Mouse (Mus musculus) kidney, embryonic 14.5 days (tissue): ENCODE data around the gene Arid3a. TPM values are rescaled to one million over a fixed set of nuclear protein-coding genes. Genes with fewer than 3 reads are reported as not detected.
A peak's percentile ranks its signal among the peaks of the same experiment; 100 is the strongest.

Experiments
- ATAC-seq: fragments of 200-750 bp; cut with Nextera tagmentation; 2 replicates; pipeline ENCODE4 v1.8.0; 2017; ENCODE audit warnings: moderate number of reproducible peaks, mild to moderate bottlenecking, moderate TSS enrichment, moderate library complexity; ENCODE audit not compliant: low FRiP score, low TSS enrichment
- H3K27ac ChIP-seq: fragments of 300-500 bp; sonication (generic); 2 replicates; pipeline ENCODE4 v1.5.1; 2014; ENCODE audit warnings: low read depth, mild to moderate bottlenecking, low read length, moderate library complexity, mixed read lengths
- H3K27me3 ChIP-seq: fragments of 300-500 bp; sonication (generic); 2 replicates; pipeline ENCODE4 v1.6.1; 2014; ENCODE audit warnings: mild to moderate bottlenecking, low read length; ENCODE audit not compliant: control insufficient read depth, insufficient read depth
- H3K36me3 ChIP-seq: fragments of 300-500 bp; sonication (generic); 2 replicates; pipeline ENCODE4 v1.6.1; 2014; ENCODE audit warnings: low read length, mixed read lengths; ENCODE audit not compliant: control insufficient read depth, insufficient read depth
- H3K4me1 ChIP-seq: fragments of 300-500 bp; sonication (generic); 2 replicates; pipeline ENCODE4 v1.6.1; 2014; ENCODE audit warnings: low read length, mixed read lengths; ENCODE audit not compliant: control insufficient read depth, insufficient read depth
- H3K4me2 ChIP-seq: fragments of 300-500 bp; sonication (generic); replicated peaks from 2 replicates; pipeline ENCODE4 v1.6.1; 2014; ENCODE audit warnings: low read depth, mild to moderate bottlenecking, low read length
- H3K4me3 ChIP-seq: fragments of 300-500 bp; sonication (generic); 2 replicates; pipeline ENCODE4 v1.5.1; 2014; ENCODE audit warnings: mild to moderate bottlenecking, low read length
- H3K9ac ChIP-seq: fragments of 300-500 bp; sonication (generic); 2 replicates; pipeline ENCODE4 v1.6.1; 2014; ENCODE audit warnings: low read depth, mild to moderate bottlenecking, low read length, moderate library complexity
- H3K9me3 ChIP-seq: fragments of 300-500 bp; sonication (generic); 2 replicates; pipeline ENCODE4 v1.6.1; 2016; ENCODE audit warnings: low read length; ENCODE audit not compliant: control insufficient read depth
- WGBS: fragments of 180-500 bp; shearing (Covaris S2); extraction: QIAGEN DNeasy Blood & Tissue Kit; methylation state at CpG from one replicate; pipeline ENCODE4 v1.1.7; 2014; 5-methylcytosine and 5-hydroxymethylcytosine counted together
- polyA plus RNA-seq: library from polyadenylated mRNA; unstranded; fragments of >200 nt; fragmentation: Nextera tagmentation; extraction: Ambion mirVana; gene quantifications from 2 replicates; pipeline ENCODE4 v1.2.1, GENCODE M21; 2014

The Arid3a gene
- polyA plus RNA-seq, 1 experiment from 2014 or later = 12.3 TPM

DNA sequence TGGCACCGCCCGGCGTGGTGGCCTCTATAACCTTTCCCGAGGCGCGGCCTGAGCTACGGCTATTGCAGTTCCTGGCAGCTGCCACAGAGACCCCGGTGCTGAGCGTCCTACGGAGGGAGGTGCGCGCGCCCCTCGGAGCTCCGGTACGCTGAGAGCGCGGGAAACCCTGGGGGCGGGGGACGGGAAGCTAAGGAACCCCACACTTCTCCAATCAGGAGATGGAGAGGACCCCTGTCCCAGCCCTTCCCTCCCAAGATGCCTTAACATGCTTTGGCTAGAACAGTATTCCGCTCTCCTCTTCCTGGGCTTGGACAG lies 44.3 kb downstream of the Arid3a start:
- ATAC-seq = no peak

DNA sequence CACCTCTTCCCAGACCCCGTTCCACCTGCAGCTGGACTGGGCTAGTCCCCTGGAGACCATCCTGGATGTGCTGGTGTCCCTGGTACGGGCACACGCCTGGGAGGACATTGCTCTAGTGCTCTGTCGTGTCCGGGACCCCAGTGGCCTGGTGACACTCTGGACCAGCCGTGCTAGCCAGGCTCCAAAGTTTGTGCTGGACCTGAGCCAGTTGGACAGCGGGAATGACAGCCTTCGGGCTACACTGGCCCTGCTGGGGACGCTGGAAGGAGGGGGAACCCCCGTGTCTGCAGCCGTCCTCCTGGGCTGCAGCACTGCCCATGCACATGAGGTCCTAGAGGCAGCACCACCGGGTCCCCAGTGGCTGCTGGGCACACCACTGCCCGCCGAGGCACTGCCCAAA lies 46.0 kb downstream of the Arid3a start:
- 0 out of 2 replicates have a peak, but pooled peaks cover 5% of the 10 kb centered on the region for H3K9me3 ChIP-seq
- no peak overlapping the region for H3K4me3 ChIP-seq
- 62% methylated on average over 14 of the region's 14 CpGs for WGBS
- 0 out of 2 replicates have a peak overlapping the region, but pooled peaks have one; percentile 34 for H3K9ac ChIP-seq
- no peak overlapping the region for H3K4me2 ChIP-seq
- H3K27me3 ChIP-seq = peaks cover 15% of the 10 kb centered on the region; the same call in 1 of the 2 replicates
- H3K27ac ChIP-seq = no peak overlapping the region
- H3K36me3 ChIP-seq = peaks cover 33% of the 10 kb centered on the region
- H3K4me1 ChIP-seq = 0 out of 2 replicates have a peak, but pooled peaks cover 7% of the 10 kb centered on the region
- no peak for ATAC-seq

More for the DNA sequence above, 44.3 kb downstream of the Arid3a start:
- Histone ChIP-seq H3K9ac (peak overlapping the region; percentile 40), H3K27ac (no peak overlapping the region), H3K9me3 (no peaks in the 10 kb centered on the region), H3K4me2 (peak overlapping the region; percentile 93), H3K27me3 (peaks cover 15% of the 10 kb centered on the region; the same call in 1 of the 2 replicates), H3K4me1 (0 out of 2 replicates have a peak, but pooled peaks cover 7% of the 10 kb centered on the region), H3K4me3 (peak overlapping the region; percentile 48), H3K36me3 (peaks cover 33% of the 10 kb centered on the region)
- WGBS = 4% methylated on average over 21 of the region's 21 CpGs

DNA sequence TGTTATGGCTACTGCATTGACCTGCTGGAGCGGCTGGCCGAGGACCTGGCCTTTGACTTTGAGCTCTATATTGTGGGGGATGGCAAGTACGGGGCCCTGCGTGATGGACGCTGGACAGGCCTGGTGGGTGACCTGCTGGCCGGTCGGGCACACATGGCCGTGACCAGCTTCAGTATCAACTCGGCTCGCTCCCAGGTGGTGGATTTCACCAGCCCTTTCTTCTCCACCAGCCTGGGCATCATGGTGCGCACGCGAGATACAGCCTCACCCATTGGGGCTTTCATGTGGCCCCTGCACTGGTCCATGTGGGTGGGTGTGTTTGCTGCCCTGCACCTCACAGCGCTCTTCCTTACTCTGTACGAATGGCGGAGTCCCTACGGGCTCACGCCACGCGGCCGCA lies 47.2 kb downstream of the Arid3a start:
- H3K9ac ChIP-seq = no peak overlapping the region
- peaks cover 15% of the 10 kb centered on the region; the same call in 1 of the 2 replicates for H3K27me3 ChIP-seq
- H3K36me3 ChIP-seq = peaks cover 41% of the 10 kb centered on the region
- ATAC-seq = no peak
- WGBS = 91% methylated on average over 21 of the region's 21 CpGs
- no peak overlapping the region for H3K4me3 ChIP-seq
- 0 out of 2 replicates have a peak, but pooled peaks cover 5% of the 10 kb centered on the region for H3K9me3 ChIP-seq
- 0 out of 2 replicates have a peak, but pooled peaks cover 7% of the 10 kb centered on the region for H3K4me1 ChIP-seq
- H3K27ac ChIP-seq = no peak overlapping the region
- no peak overlapping the region for H3K4me2 ChIP-seq

DNA sequence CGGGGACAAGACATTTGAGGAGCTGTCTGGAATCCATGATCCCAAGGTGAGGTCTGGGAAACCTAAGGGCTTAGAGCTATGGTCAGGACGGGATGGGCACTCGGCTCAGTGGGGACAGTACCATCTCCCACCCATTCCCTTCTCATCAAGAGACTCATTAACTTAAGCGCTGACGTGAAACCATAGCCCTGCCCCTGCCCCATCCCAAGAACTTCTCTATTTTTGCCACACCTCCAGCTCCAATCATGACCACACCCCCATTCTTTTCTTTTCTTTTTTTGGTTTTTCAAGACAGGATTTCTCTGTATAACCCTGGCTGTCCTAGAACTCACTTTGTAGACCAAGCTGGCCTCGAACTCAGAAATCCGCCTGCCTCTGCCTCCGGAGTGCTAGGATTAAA lies 47.8 kb downstream of the Arid3a start:
- no peak overlapping the region for H3K27ac ChIP-seq
- no peak overlapping the region for H3K9ac ChIP-seq
- 86% methylated on average over 8 of the region's 8 CpGs for WGBS
- peaks cover 15% of the 10 kb centered on the region; the same call in 1 of the 2 replicates for H3K27me3 ChIP-seq
- no peak overlapping the region for H3K4me3 ChIP-seq
- no peak overlapping the region for H3K4me2 ChIP-seq
- ATAC-seq = no peak
- 0 out of 2 replicates have a peak, but pooled peaks cover 5% of the 10 kb centered on the region for H3K9me3 ChIP-seq
- 0 out of 2 replicates have a peak, but pooled peaks cover 7% of the 10 kb centered on the region for H3K4me1 ChIP-seq
- H3K36me3 ChIP-seq = peaks cover 46% of the 10 kb centered on the region

DNA sequence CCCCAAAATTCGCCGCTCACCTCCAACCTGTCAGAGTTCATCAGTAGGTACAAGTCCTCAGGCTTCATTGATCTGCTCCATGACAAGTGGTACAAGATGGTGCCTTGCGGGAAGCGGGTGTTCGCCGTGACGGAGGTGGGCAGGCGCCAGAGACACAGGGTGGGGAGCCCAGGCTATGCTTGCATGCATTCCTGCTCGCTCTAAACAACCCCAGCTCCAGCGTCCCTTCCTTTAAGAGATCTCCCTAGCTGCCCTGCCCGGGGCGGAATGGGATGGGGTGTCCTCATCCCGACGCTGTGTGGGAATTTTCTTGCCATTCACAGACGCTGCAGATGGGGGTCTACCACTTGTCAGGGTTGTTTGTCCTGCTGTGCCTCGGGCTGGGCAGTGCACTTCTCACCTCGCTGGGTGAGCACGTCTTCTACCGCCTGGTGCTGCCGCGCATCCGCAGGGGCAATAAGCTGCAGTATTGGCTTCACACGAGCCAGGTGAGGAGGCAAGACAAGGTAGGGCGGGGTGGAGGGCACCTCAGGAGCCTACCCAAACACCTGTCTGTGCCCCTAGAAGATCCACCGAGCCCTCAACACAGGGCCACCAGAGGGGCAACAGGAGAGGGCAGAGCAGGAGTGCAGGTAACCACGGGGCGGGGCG lies 49.4 kb downstream of the Arid3a start:
- Histone ChIP-seq H3K4me3 (no peak overlapping the region), H3K27me3 (peaks cover 8% of the 10 kb centered on the region; the same call in 1 of the 2 replicates), H3K9ac (no peak overlapping the region), H3K4me1 (0 out of 2 replicates have a peak, but pooled peaks cover 2% of the 10 kb centered on the region), H3K36me3 (peaks cover 50% of the 10 kb centered on the region), H3K4me2 (no peak overlapping the region), H3K9me3 (0 out of 2 replicates have a peak, but pooled peaks cover 5% of the 10 kb centered on the region), H3K27ac (no peak overlapping the region)
- ATAC-seq = no peak
- WGBS = 84% methylated on average over 28 of the region's 28 CpGs

DNA sequence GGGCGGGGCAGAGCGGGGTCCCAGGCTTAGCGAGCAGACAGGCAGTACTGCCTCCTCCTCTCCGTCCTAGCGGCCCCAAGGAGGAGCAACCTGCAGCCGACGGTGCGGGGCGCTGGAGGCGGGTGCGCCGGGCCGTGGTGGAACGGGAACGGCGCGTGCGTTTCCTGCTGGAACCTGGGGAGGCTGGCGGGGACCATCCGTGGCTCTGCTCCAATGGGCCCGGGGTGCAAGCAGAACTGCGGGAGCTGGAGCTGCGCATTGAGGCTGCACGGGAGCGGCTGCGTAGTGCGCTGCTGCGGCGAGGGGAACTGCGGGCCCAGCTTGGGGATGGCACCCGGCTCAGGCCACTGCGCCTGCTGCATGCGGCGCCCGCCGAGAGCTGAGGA lies 49.9 kb downstream of the Arid3a start:
- Histone ChIP-seq H3K4me1 (0 out of 2 replicates have a peak, but pooled peaks cover 2% of the 10 kb centered on the region), H3K4me3 (no peak overlapping the region), H3K27ac (no peak overlapping the region), H3K4me2 (no peak overlapping the region), H3K36me3 (peaks cover 53% of the 10 kb centered on the region), H3K9ac (no peak overlapping the region), H3K9me3 (0 out of 2 replicates have a peak, but pooled peaks cover 5% of the 10 kb centered on the region), H3K27me3 (peaks cover 3% of the 10 kb centered on the region; the same call in 1 of the 2 replicates)
- WGBS = 77% methylated on average over 33 of the region's 36 CpGs
- no peak for ATAC-seq

DNA sequence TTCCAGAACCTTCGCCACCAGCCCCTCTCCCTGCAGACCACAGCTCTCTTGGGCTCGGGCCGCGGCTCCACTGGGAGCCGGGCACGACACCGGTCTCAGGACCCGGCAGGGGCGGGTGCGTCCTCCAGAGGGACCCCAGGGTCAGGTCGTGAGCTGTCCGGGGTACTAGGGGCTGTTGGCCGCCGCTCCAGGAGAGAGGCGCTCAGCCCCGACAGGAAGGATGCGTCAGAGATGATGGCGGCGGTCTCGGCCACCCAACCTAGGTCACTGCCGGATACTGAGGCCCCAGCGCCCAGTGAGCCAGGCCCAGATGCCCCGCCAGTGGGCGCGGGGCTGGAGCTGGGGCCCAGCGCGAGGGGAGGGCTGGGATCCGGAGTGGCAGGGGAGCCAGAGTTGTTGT lies 50.5 kb downstream of the Arid3a start:
- peaks cover 53% of the 10 kb centered on the region for H3K36me3 ChIP-seq
- ATAC-seq = no peak
- H3K4me3 ChIP-seq = no peak overlapping the region
- H3K9me3 ChIP-seq = 0 out of 2 replicates have a peak, but pooled peaks cover 5% of the 10 kb centered on the region
- no peak overlapping the region for H3K27ac ChIP-seq
- H3K27me3 ChIP-seq = no peaks in the 10 kb centered on the region
- H3K4me1 ChIP-seq = peaks cover 3% of the 10 kb centered on the region
- 83% methylated on average over 28 of the region's 28 CpGs for WGBS
- no peak overlapping the region for H3K4me2 ChIP-seq
- no peak overlapping the region for H3K9ac ChIP-seq

DNA sequence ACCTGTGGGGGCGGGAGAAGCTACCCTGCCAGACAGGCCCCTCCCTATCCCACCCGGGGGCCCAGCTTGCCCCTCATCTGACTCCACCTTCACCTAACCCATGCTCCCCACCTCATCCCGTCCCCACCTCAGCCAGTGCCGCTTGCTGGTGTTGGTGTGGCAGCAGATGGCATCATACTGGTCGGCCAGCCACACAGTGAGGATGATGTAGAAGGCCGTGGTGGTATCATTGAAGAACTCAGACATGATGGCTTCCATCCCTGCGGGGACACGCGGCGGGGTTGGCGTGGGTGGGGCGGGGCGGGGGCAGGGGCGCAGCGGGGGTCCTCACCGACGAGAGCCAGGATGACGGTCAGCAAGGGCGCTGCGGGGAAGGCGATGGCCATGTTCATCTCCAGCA lies 51.2 kb downstream of the Arid3a start:
- Histone ChIP-seq H3K36me3 (peaks cover 53% of the 10 kb centered on the region), H3K27me3 (no peaks in the 10 kb centered on the region), H3K4me2 (no peak overlapping the region), H3K4me1 (peaks cover 8% of the 10 kb centered on the region), H3K27ac (no peak overlapping the region), H3K9ac (no peak overlapping the region), H3K9me3 (0 out of 2 replicates have a peak, but pooled peaks cover 5% of the 10 kb centered on the region), H3K4me3 (no peak overlapping the region)
- WGBS = 97% methylated on average over 21 of the region's 21 CpGs
- ATAC-seq = no peak
